Mouse (Mus musculus) adrenal gland, adult 18-20 months (tissue): ENCODE measurements around the gene Mrpl47. TPM values are rescaled to one million over a fixed set of nuclear protein-coding genes. Genes with fewer than 3 reads are reported as not detected.
"Not testable (repeated sequence)": the region's sequence is repeated elsewhere in the genome, so short reads cannot be mapped to it uniquely, and the experiment has no call there.

Experiments
- DNase-seq, 2 experiments: peaks; one replicate each; pipeline ENCODE4 v3.0.0; 2021 to 2022; ENCODE audit warnings: low spot score in 2 of 2
- total RNA-seq, 2 experiments: library from RNA; stranded (reverse); gene quantifications; 1 replicate in 1 of 2; 2 replicates in 1 of 2; pipeline ENCODE4 v1.2.3; 2021

Gene Mrpl47
- total RNA-seq, 2 experiments from 2014 or later, result 29.6 to 43.1 TPM

- peak; percentile 94 to 95 for DNase-seq
Observed at GRCm38 (mm10) chr3:32708368-32709231, 28.8 kb downstream of the Mrpl47 start.

- DNase-seq, result no peak
Observed at GRCm38 (mm10) chr3:32708052-32708367, 29.4 kb downstream of the Mrpl47 start.

GRCm38 (mm10) chr3:32705647-32706348 lies 31.6 kb downstream of the Mrpl47 start, which contains the start of gene Actl6a:
TSS of gene Actl6a (plus strand) at chr3:32706298.
- not testable (repeated sequence) for DNase-seq

- DNase-seq, result not testable (repeated sequence)
Observed at GRCm38 (mm10) chr3:32704632-32705031, 32.8 kb downstream of the Mrpl47 start.

GRCm38 (mm10) chr3:32704021-32704420 lies 33.4 kb downstream of the Mrpl47 start:
- not testable (repeated sequence) for DNase-seq

- peak; percentile 88 to 90 for DNase-seq
Observed at GRCm38 (mm10) chr3:32698228-32698863, 39.1 kb downstream of the Mrpl47 start.

GRCm38 (mm10) chr3:32695583-32695980 lies 41.8 kb downstream of the Mrpl47 start:
- no peak for DNase-seq

- DNase-seq, result no peak
Observed at GRCm38 (mm10) chr3:32694737-32695582, 42.4 kb downstream of the Mrpl47 start.

- DNase-seq, result no peak
Observed at GRCm38 (mm10) chr3:32694211-32694610, 43.2 kb downstream of the Mrpl47 start.

GRCm38 (mm10) chr3:32691841-32692240 lies 45.6 kb downstream of the Mrpl47 start:
- no peak for DNase-seq

- DNase-seq, result no peak
Observed at GRCm38 (mm10) chr3:32690901-32691300, 46.5 kb downstream of the Mrpl47 start.

GRCm38 (mm10) chr3:32690008-32690407 lies 47.4 kb downstream of the Mrpl47 start:
- DNase-seq, result no peak

GRCm38 (mm10) chr3:32689567-32689999 lies 47.8 kb downstream of the Mrpl47 start:
- DNase-seq, result no peak

GRCm38 (mm10) chr3:32687156-32687555 lies 50.2 kb downstream of the Mrpl47 start:
- DNase-seq, result no peak

GRCm38 (mm10) chr3:32686537-32686936 lies 50.9 kb downstream of the Mrpl47 start:
- DNase-seq, result no peak

- DNase-seq, result no peak
Observed at GRCm38 (mm10) chr3:32684631-32685030, 52.8 kb downstream of the Mrpl47 start.

- DNase-seq, result no peak
Observed at GRCm38 (mm10) chr3:32682910-32683531, 54.4 kb downstream of the Mrpl47 start.

- peak; percentile 45 to 47 for DNase-seq
Observed at GRCm38 (mm10) chr3:32676393-32676792, 61.0 kb downstream of the Mrpl47 start.
